Mouse (Mus musculus) heart, embryonic 14.5 days (tissue): ENCODE data around the gene Slc25a15. TPM values are rescaled to one million over a fixed set of nuclear protein-coding genes. Genes with fewer than 3 reads are reported as not detected.

ENCODE experiments used
- polyA plus RNA-seq: library from polyadenylated mRNA; unstranded; fragments of >200 nt; fragmentation: Nextera tagmentation; extraction: Ambion mirVana; gene quantifications from 2 replicates; pipeline ENCODE4 v1.2.1, GENCODE M21; 2014

Slc25a15 gene
- polyA plus RNA-seq, 1 experiment from 2014 or later, result 10.3 TPM

Other genes with a start within 250 kb of the Slc25a15 start
- 5.1 and 5.6 TPM in 2 replicates for gene Nek3, start 232.2 kb downstream of the Slc25a15 start, polyA plus RNA-seq
- gene Ckap2, start 212.8 kb downstream of the Slc25a15 start, polyA plus RNA-seq, result 34.9 and 36.5 TPM in 2 replicates
- 22.4 and 24.2 TPM in 2 replicates for gene Vps36, start 205.8 kb downstream of the Slc25a15 start, polyA plus RNA-seq
- gene Thsd1, start 171.3 kb downstream of the Slc25a15 start, polyA plus RNA-seq, result 17.3 and 17.8 TPM in 2 replicates
- not detected in 2 replicates for gene Tpte, start 115.2 kb downstream of the Slc25a15 start, polyA plus RNA-seq
- gene Mrps31, start 12.8 kb upstream of the Slc25a15 start, polyA plus RNA-seq, result 51.8 and 52.2 TPM in 2 replicates